Mouse (Mus musculus): ENCODE data around the gene Chn1. TPM values are rescaled to one million over a fixed set of nuclear protein-coding genes. Genes with fewer than 3 reads are reported as not detected.

The Chn1 gene
- polyA plus RNA-seq, 1 experiment, result 122 TPM

GRCm38 (mm10) chr2:73637688-73638087 is 137.5 kb downstream of the Chn1 start:
- H3K4me1 ChIP-seq (ENCODE audit: control insufficient read depth, insufficient read depth, low read length), result no peaks in the 10 kb centered on the region
- H3K27ac ChIP-seq (ENCODE audit: control insufficient read depth, insufficient read depth, low read depth, low read length), result no peak overlapping the region
- no peaks in the 10 kb centered on the region for H3K36me3 ChIP-seq (ENCODE audit: control insufficient read depth, insufficient read depth, low read length)
- no peaks in the 10 kb centered on the region for H3K27me3 ChIP-seq (ENCODE audit: control insufficient read depth, insufficient read depth, low read length)
- no peak overlapping the region for H3K4me3 ChIP-seq (ENCODE audit: control insufficient read depth, low read depth, low read length)
- no peak for TF ChIP-seq POLR2A (IDR thresholded peaks at IDR 0.05; ENCODE audit: control insufficient read depth, low read depth, low read length)
- TF ChIP-seq CTCF (IDR thresholded peaks at IDR 0.05; ENCODE audit: control insufficient read depth, insufficient read depth, insufficient replicate concordance, low read depth, low read length), result no peak

DNA sequence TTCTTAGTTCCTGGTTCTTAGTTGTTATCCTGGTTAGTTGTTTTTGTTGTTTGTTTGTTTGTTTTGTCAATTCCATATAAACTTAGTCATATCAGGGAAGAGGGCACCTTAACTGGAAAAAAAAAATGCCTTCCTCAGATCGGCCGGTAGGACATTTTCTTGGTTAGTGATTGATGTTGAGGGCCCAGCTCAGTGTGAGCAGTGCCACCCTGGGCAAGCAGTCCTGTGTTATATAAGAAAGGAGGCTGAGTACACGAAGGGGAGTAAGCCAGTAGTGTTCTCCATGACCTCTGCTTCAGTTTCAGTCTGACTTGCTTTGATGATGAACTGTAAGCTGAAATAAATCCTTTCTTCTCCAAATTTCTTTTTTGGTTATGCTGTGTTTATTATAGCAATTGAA is 138.8 kb downstream of the Chn1 start:
- TF ChIP-seq POLR2A (IDR thresholded peaks at IDR 0.05; ENCODE audit: control insufficient read depth, low read depth, low read length) (no peak), CTCF (IDR thresholded peaks at IDR 0.05; ENCODE audit: control insufficient read depth, insufficient read depth, insufficient replicate concordance, low read depth, low read length) (no peak)
- Histone ChIP-seq H3K27ac (ENCODE audit: control insufficient read depth, insufficient read depth, low read depth, low read length) (no peak overlapping the region), H3K27me3 (ENCODE audit: control insufficient read depth, insufficient read depth, low read length) (no peaks in the 10 kb centered on the region), H3K4me1 (ENCODE audit: control insufficient read depth, insufficient read depth, low read length) (no peaks in the 10 kb centered on the region), H3K4me3 (ENCODE audit: control insufficient read depth, low read depth, low read length) (no peak overlapping the region), H3K36me3 (ENCODE audit: control insufficient read depth, insufficient read depth, low read length) (no peaks in the 10 kb centered on the region)

- Histone ChIP-seq H3K27ac (ENCODE audit: control insufficient read depth, insufficient read depth, low read depth, low read length) (no peak overlapping the region), H3K4me3 (ENCODE audit: control insufficient read depth, low read depth, low read length) (no peak overlapping the region), H3K36me3 (ENCODE audit: control insufficient read depth, insufficient read depth, low read length) (no peaks in the 10 kb centered on the region), H3K27me3 (ENCODE audit: control insufficient read depth, insufficient read depth, low read length) (no peaks in the 10 kb centered on the region), H3K4me1 (ENCODE audit: control insufficient read depth, insufficient read depth, low read length) (no peaks in the 10 kb centered on the region)
- no peak for TF ChIP-seq CTCF (IDR thresholded peaks at IDR 0.05; ENCODE audit: control insufficient read depth, insufficient read depth, insufficient replicate concordance, low read depth, low read length)
- TF ChIP-seq POLR2A (IDR thresholded peaks at IDR 0.05; ENCODE audit: control insufficient read depth, low read depth, low read length), result no peak
These were observed 143.3 kb downstream of the Chn1 start for GRCm38 (mm10) chr2:73631816-73632215.

DNA sequence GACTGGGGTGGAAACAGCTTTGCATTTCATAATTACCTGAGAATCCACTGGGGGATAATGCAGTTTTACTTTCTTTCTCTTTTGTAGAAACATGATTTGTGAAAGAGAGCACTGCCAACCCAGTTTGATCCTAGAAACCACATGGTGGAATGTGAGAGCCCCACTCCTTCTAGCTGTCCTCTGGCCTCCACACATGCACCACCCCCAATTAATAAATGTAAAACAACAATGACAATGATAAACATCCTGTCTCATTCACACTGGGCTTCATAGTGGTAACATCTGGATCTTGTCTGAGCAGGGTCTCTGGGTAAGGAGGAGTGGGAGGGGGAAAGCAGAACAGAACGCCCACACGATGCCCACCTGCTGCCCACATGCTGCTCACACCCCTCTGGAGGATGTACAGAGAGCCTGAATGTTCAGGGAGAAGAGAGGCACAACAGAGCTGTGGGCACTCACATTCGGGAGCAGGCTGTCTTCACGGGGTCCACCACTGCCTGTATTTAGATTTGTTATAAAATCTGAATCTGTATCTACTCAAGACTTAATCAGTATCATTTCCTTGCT is 156.6 kb downstream of the Chn1 start:
- H3K36me3 ChIP-seq (ENCODE audit: control insufficient read depth, insufficient read depth, low read length), result no peaks in the 10 kb centered on the region
- H3K27ac ChIP-seq (ENCODE audit: control insufficient read depth, insufficient read depth, low read depth, low read length), result no peak overlapping the region
- H3K4me3 ChIP-seq (ENCODE audit: control insufficient read depth, low read depth, low read length), result no peak overlapping the region
- no peaks in the 10 kb centered on the region for H3K4me1 ChIP-seq (ENCODE audit: control insufficient read depth, insufficient read depth, low read length)
- TF ChIP-seq CTCF (IDR thresholded peaks at IDR 0.05; ENCODE audit: control insufficient read depth, insufficient read depth, insufficient replicate concordance, low read depth, low read length) (no peak), POLR2A (IDR thresholded peaks at IDR 0.05; ENCODE audit: control insufficient read depth, low read depth, low read length) (no peak)
- H3K27me3 ChIP-seq (ENCODE audit: control insufficient read depth, insufficient read depth, low read length), result no peaks in the 10 kb centered on the region

DNA sequence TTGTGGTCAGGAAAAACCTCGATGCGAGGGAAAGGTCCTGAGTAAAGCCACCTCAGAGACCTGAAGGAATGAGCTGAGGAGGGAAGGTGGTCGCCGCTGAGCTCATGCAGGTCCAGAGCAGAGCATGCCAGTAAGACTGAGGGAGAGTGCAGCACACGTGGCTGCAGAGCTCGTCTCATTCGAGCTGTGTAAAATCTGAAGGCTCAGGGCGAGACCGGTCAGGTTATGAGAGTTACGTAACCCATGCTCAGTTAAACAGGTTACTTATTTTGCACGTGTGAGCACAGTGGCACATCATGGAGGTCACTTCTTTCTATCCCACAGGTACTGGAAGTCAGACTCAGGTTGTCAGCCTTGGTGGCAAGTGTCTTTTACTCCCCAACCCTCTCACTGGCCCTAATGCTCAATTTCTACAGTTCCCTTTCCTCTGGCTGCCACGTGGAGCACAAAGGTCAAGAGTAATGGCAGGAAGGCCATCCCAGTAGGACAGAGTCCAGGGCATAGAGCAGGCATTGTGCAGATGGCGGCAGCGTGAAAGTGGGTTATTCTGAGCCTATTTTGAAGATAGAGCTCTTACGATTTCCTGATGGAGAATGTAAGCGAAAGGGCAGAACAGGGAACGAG is 158.6 kb downstream of the Chn1 start:
- Histone ChIP-seq H3K36me3 (ENCODE audit: control insufficient read depth, insufficient read depth, low read length) (no peaks in the 10 kb centered on the region), H3K27ac (ENCODE audit: control insufficient read depth, insufficient read depth, low read depth, low read length) (no peak overlapping the region), H3K4me1 (ENCODE audit: control insufficient read depth, insufficient read depth, low read length) (no peaks in the 10 kb centered on the region), H3K4me3 (ENCODE audit: control insufficient read depth, low read depth, low read length) (no peak overlapping the region), H3K27me3 (ENCODE audit: control insufficient read depth, insufficient read depth, low read length) (no peaks in the 10 kb centered on the region)
- no peak for TF ChIP-seq CTCF (IDR thresholded peaks at IDR 0.05; ENCODE audit: control insufficient read depth, insufficient read depth, insufficient replicate concordance, low read depth, low read length)
- no peak for TF ChIP-seq POLR2A (IDR thresholded peaks at IDR 0.05; ENCODE audit: control insufficient read depth, low read depth, low read length)

GRCm38 (mm10) chr2:73615456-73615855 is 159.7 kb downstream of the Chn1 start:
- Histone ChIP-seq H3K36me3 (ENCODE audit: control insufficient read depth, insufficient read depth, low read length) (no peaks in the 10 kb centered on the region), H3K27ac (ENCODE audit: control insufficient read depth, insufficient read depth, low read depth, low read length) (no peak overlapping the region), H3K4me1 (ENCODE audit: control insufficient read depth, insufficient read depth, low read length) (no peaks in the 10 kb centered on the region), H3K27me3 (ENCODE audit: control insufficient read depth, insufficient read depth, low read length) (no peaks in the 10 kb centered on the region), H3K4me3 (ENCODE audit: control insufficient read depth, low read depth, low read length) (no peak overlapping the region)
- TF ChIP-seq POLR2A (IDR thresholded peaks at IDR 0.05; ENCODE audit: control insufficient read depth, low read depth, low read length) (no peak), CTCF (IDR thresholded peaks at IDR 0.05; ENCODE audit: control insufficient read depth, insufficient read depth, insufficient replicate concordance, low read depth, low read length) (no peak)

DNA sequence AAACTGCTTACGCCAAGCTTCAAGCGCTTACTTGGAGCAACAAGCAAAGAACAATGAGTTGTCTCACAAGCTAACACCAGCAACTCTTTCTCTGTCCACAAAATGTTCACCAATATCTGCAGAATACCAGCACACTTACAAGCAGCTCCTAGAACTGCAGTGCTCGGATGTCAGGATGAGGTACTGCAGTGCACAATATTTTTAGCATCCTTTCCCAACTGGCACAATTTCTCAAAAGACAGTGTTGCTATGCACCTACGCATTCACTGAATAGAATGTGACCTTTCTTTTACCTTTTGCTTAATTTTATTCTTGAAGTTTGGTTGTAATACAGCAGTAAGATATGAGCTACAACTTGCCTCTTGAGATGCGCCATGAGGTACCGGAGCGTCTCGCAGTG is 160.8 kb downstream of the Chn1 start:
- H3K27ac ChIP-seq (ENCODE audit: control insufficient read depth, insufficient read depth, low read depth, low read length), result no peak overlapping the region
- H3K4me1 ChIP-seq (ENCODE audit: control insufficient read depth, insufficient read depth, low read length), result no peaks in the 10 kb centered on the region
- no peaks in the 10 kb centered on the region for H3K27me3 ChIP-seq (ENCODE audit: control insufficient read depth, insufficient read depth, low read length)
- no peaks in the 10 kb centered on the region for H3K36me3 ChIP-seq (ENCODE audit: control insufficient read depth, insufficient read depth, low read length)
- no peak for TF ChIP-seq POLR2A (IDR thresholded peaks at IDR 0.05; ENCODE audit: control insufficient read depth, low read depth, low read length)
- TF ChIP-seq CTCF (IDR thresholded peaks at IDR 0.05; ENCODE audit: control insufficient read depth, insufficient read depth, insufficient replicate concordance, low read depth, low read length), result no peak
- H3K4me3 ChIP-seq (ENCODE audit: control insufficient read depth, low read depth, low read length), result no peak overlapping the region
